Mouse (Mus musculus): ENCODE data around the gene S100g.

S100g gene

DNA sequence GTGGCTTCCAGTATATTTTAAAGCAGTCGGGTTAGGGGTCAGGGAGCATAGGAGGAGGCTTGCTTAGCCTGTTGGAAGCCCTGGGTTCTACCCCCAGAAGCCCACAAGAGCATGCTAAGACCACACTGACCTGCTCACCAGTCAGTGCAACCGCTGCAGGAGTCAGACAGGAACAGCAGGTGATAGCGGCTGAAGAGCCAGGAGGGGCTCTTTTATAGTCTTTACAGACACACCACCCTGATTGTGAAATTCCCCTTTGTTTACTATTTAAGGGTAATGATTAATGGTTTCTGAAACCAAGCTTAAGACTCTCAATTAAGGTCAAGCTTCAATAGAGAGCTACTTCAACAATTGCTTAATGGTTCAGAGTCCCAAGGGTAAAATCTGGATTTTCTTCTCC, at the start of gene S100g:
S100g (minus strand) TSS at position 217 of the 400 bp plus-strand sequence.
- no peak for DNase-seq (ENCODE audit: low spot score in 2 of 2)

DNA sequence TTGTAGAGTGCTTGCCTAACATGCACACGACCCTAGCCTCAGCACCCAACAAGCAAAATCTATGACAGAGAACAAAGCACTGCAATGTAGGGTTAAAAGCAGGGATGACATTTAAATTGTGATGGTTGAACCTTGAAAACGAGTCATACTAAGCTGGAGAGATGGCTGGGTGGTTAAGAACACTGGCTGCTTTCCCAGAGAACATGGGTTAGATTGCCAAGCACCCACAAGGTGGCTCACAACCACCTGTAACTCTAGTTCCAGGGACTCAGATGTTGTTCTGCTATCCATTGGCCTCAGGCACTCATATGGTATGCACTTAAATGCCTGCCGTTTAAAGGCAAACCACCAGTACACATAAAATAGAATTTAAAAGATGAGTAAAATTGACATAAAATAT, 27.7 kb upstream of the S100g start:
- no peak for DNase-seq (ENCODE audit: low spot score in 2 of 2)

- DNase-seq (ENCODE audit: low spot score in 2 of 2): no peak
These were observed 27.0 kb upstream of the S100g start for GRCm38 (mm10) chrX:162991396-162991795.

DNA sequence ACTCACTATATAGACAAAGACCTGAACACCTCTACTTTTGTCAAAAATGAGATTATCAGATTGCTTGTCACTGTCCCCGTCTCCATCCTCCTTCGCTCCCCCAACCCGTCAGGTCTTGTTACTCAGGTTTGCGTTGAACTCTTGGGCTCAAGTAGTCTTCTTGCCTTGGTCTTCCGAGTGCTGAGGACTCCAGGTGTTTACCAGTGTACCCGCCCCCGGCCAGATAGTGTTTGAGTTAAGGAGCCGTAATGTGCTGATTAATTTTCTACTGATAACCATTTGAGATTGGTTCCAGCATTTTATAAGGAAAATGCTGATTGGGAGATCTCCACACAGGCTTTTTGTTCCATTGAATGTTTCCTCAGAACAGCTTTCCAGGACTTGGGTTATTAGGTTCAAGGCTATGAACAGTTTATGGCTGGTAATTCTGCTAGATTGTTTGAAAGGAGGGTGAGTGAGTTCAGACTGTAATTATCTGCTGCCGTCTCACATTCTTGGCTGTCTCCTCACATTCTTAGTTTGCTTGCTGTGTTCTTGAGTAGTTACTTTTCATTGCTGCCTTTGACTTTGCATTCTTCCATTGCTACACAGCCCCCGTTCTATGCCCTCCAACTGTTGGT, 22.6 kb upstream of the S100g start:
- DNase-seq (ENCODE audit: low spot score in 2 of 2): no peak

DNA sequence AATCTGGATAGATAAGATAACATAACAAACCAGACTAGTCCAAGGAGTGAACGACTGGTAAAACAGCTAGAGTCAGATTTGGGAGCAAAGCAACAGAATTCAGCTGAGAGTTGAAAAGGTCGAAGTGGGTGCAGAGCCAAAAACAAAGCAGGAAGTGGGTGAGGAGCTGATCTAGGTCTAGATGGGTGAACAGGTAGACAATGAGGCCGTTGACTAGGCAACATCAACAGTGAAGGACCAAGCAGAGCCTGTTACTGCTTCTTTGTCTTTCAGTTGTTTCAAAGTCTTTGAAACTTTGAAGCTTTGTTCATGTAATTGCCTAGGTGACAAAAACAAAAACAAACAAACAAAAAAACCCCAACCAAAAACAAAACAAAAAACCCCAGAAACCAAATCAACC, 11.8 kb upstream of the S100g start:
- no peak for DNase-seq (ENCODE audit: low spot score in 2 of 2)

- no peak for DNase-seq (ENCODE audit: low spot score in 2 of 2)
These were observed 3.1 kb upstream of the S100g start for GRCm38 (mm10) chrX:162967456-162967855.

DNA sequence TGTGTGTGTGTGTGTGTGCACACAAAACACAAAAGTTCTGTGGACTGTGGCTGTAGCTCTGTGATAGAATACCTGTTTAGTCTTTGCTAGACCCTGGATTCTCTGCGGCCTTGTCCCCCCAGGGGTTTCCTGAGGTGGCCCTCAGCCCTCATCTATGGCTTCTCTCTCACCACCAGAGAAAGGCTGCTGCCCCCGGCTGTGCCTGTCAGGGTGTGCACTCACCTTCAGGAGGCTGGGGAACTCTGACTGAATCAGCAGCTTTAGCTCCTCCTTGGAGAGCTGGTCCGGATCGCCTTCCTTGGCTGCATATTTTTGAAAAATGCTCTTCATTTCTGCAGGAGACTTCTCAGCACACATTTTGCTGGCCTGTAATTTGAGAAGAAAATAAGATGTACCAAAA, 559 bp downstream of the S100g start:
- DNase-seq (ENCODE audit: low spot score in 2 of 2): no peak

- no peak for DNase-seq (ENCODE audit: low spot score in 2 of 2)
These were observed 6.5 kb downstream of the S100g start for GRCm38 (mm10) chrX:162957921-162958320.

DNA sequence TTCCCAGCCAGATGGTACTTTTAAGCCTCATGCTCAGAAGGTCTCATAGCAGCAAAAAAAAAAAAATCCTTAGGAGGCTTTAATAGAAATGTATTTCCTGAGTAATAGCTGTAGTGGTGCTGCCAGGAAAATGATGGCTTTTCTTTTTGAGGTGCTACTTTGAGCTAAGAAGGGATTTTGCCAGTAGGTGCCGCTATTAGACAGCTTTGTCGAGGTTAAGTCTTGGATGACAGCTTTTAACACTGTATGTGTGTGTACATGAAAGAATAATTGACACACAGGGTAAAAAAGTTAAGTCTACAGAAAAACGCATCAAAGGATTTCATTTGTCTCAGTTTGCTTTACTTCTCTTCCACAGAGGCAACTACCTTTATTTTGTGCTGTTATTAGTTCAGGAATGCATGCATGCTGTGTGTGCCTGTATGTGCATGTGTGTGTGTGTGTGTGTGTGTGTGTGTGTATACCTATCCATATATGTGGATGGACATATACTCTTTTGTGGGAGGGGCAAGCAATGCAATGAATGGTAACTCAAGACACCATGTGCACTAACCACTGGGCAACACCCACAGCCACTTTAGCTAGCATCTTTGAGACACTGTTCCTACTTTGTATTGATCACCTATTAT, 14.5 kb downstream of the S100g start:
- peak; percentile 49 to 54 for DNase-seq (ENCODE audit: low spot score in 2 of 2)

DNA sequence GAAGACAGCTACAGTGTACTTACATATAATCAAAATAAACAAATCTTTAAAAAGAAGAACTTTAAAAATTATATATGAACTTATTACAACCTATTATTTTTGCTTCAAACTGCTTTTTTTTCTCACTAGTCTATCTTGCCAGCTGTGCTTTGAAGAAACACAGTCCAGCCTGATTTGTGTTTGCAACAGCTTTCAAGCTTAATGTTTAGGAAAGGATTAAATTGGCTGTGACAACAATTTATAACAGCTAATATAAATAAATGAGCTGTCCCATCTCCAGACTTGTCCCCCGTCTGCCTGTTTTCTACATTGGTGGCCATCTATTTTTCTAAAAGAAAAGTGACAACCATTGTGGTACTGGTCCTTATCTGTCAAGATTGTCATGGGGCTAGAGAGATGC, 22.4 kb downstream of the S100g start:
- DNase-seq (ENCODE audit: low spot score in 2 of 2): no peak

DNA sequence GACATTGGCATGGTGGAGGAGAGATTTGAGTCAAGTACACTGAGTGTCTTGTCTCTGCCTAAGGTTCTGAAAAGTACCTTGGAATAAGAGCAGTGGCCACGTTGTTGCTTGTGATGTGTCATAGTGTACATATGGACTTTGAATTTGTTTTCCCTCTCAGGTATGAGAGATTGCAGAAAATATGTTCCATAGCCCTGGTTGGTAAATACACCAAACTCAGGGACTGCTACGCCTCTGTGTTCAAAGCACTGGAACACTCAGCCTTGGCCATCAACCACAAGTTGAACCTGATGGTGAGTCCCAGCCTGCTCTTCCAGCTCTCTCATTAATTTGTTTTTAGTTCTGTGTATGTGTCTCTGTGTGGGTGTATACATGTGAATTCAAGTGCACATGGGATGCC, 32.9 kb downstream of the S100g start:
- DNase-seq (ENCODE audit: low spot score in 2 of 2): no peak

- no peak for DNase-seq (ENCODE audit: low spot score in 2 of 2)
These were observed 42.8 kb downstream of the S100g start for GRCm38 (mm10) chrX:162921487-162922125.

- peak; percentile 43 to 62 for DNase-seq (ENCODE audit: low spot score in 2 of 2)
These were observed 48.7 kb downstream of the S100g start for GRCm38 (mm10) chrX:162915697-162916096.

DNA sequence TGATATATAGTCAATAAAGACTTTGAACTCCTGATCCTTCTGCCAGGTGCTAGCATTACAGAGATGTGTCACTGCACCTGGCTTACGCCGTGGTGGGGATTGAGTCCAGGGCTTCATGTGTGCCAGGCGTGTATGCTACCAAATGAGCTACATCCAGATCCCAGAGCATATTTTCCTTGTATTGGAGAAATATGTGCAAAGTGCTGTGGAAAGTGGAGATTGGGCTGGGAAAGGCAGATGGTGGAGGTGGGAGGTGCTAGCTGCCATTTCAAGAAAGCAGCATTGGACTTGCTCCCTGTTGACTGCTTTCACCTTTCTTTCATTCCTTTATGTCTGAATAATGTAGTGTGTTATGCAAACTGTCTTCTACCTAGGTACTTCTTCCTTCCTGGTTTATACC, 50.7 kb downstream of the S100g start:
- DNase-seq (ENCODE audit: low spot score in 2 of 2): no peak
